Mouse (Mus musculus): ENCODE results near the gene Trmt10a. TPM values are rescaled to one million over a fixed set of nuclear protein-coding genes. Genes with fewer than 3 reads are reported as not detected.

Trmt10a gene
- 1.8 and 2.6 TPM in 2 replicates for polyA plus RNA-seq (2012)

DNA sequence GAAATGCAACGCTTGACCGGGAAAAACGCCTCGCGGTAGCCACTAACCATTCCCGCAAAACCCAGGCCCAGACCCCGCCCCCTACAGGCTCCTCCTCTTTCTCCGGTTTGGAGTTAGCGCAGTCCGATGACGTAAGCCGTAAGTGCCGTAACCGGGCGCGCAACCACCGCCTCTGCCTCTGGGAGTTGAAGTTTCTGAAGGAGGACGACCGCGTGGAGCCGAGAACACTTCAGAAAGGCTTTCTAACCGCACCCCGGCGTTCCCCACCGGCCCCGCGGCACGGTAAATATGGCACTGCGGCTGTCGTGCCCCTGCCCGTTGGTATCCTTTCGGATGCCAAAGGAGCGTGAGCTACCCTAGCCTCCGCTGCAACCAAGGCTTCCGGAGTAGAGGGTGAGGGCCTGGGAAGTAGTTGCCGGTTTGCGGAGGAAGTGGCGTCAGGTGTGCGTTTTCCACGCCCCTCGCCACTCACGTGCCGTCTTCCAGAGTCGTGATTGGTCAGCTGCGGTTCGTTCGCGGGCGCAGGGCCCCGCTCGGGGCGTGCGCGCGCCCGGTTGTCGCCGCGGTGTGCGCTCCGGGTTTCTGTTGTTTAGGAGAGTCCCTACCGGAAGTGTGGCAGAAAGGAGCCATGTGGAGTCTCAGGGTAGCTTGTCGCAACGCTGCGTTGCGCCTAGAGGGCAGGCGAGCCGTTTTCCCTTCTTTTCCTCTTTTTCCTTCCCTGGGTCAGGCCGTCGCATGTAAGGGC, at the start of gene Trmt10a:
Trmt10a (plus strand) TSS at position 134 of the 745 bp plus-strand sequence.

DNA sequence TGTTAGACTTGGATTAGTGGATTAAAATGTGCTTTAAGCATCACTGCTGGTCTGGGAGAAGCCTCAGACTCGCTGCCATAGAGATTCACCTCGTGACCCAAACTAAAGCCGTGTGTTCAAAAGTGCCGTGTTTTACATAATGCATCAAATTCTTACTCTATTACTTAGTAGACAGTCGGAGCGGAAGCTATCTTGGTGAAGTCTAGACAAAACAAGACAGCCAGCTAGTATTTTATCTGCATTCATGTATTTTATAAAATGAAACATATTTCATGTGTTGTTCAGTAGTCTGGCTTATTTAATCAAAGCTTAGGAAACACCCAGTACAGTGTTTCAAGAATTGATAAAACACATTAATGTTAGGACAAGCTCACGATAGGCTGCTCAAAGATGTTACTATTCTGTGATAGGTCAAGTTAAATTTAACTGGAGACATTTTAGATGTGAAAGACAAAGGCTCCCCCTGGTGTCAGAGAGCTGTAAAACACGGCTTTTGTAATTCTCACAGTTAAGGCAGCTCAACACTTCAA, 1.5 kb downstream of the Trmt10a start, which contains the start of gene Mttp:
Mttp (minus strand) TSS at position 327 of the 530 bp plus-strand sequence.

DNA sequence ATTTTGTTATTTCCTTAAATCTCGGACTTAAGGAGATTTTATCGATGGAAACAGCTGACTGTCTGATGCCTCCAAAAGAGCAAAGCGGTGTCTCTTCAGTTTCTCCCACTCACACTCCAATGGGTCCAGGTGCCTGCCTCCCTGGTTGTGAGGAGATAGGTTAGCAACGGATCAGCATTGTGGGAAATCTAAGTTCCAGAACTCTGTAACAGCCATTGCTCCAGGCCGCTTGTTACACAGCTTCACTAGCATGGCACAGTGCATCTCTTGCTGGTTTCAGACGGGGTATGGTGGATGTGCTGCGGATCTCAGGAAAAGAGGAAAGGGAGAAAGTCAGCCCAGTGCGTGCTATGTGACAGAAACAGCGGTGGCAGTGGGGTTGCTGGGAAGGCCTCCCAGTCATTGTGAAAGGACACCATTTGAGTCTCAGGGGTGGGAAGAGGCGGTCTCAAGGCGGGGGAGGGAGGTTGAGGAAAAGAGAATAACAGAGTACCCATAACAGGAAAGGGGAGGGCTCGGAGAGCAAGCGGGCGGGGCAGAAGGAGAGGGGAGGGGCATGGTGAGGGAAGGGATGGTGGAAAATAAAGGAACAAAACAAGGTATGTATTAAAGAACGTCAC, 50.5 kb downstream of the Trmt10a start, which contains the start of gene 4930579F01Rik:
4930579F01Rik (minus strand) TSS at position 143 of the 620 bp plus-strand sequence.

Other genes with a start within 250 kb of the Trmt10a start
- gene Lamtor3, start 224.9 kb upstream of the Trmt10a start, polyA plus RNA-seq (2012) = 18.2 and 19.3 TPM in 2 replicates
- 18.8 and 31.8 TPM in 2 replicates for gene Dapp1, start 161.9 kb upstream of the Trmt10a start, polyA plus RNA-seq (2012)
- 0.03 and 0.05 TPM in 2 replicates for gene 1110002E22Rik, start 78.4 kb upstream of the Trmt10a start, polyA plus RNA-seq (2012)
- not detected in 2 replicates for gene Gm5105, start 76.1 kb upstream of the Trmt10a start, polyA plus RNA-seq (2012)
- gene Mttp, start 1.5 kb downstream of the Trmt10a start, polyA plus RNA-seq (2012) = 0.38 and 0.98 TPM in 2 replicates
- not detected in 2 replicates for gene 4930579F01Rik, start 50.4 kb downstream of the Trmt10a start, polyA plus RNA-seq (2012)
- gene Adh7, start 74.3 kb downstream of the Trmt10a start, polyA plus RNA-seq (2012) = not detected in 2 replicates
- gene Adh1, start 117.5 kb downstream of the Trmt10a start, polyA plus RNA-seq (2012) = 0.14 TPM in 1 of 2 replicates, not detected in the other
- gene Adh6a, start 169.8 kb downstream of the Trmt10a start, polyA plus RNA-seq (2012) = not detected in 2 replicates
- gene Adh6b, start 198.3 kb downstream of the Trmt10a start, polyA plus RNA-seq (2012) = not detected in 2 replicates